Comparison of ENCODE assay signal across 21 mouse cellular contexts in genomic region chr8:124463111-124463510, GRCm38 (mm10). TPM values are rescaled to one million over a fixed set of nuclear protein-coding genes. Genes with fewer than 3 reads are reported as not detected.
DNase-seq lines count a peak whose midpoint lies in the region; TF ChIP-seq lines count a peak whose summit lies in the region.
"Had no signal": no experiment of that assay in that cellular context is flagged by ENCODE, and none has a peak within 500 bp of the region (broad histone marks: within the 10 kb centered on the region; RNA-seq: fewer than 3 reads in every experiment).

No protein-coding gene starts in this region.

- peak overlapping the region; percentile 51; the same call in 1 of the 2 replicates for H3K27ac ChIP-seq in layer of hippocampus, adult 2 months
- H3K27ac ChIP-seq: forebrain, embryonic 15.5 days; limb, embryonic 13.5 days; liver, embryonic 15.5 days; neural tube, embryonic 13.5 days; stomach, postnatal 0 days had no signal

- no peak overlapping the region for H3K4me3 ChIP-seq in layer of hippocampus, adult 2 months
- H3K4me3 ChIP-seq: erythroblast, embryonic 14.5 days; forebrain, embryonic 15.5 days; limb, embryonic 13.5 days; liver, embryonic 15.5 days; megakaryocyte, embryonic 14.5 days; neural tube, embryonic 13.5 days had no signal

- peak; percentile 26; the same call in 1 of the 2 replicates for TF ChIP-seq CTCF in layer of hippocampus, adult 2 months (conservative IDR thresholded peaks at IDR 0.05)

- DNase-seq in embryo, embryonic 11 days, result peak; percentile 10
- DNase-seq in embryo, embryonic 10.5 days (ENCODE audit: low spot score), result no peak
- DNase-seq in layer of hippocampus, adult 2 months (ENCODE audit: low spot score in 2 of 2), result no peak
- no peak for DNase-seq in layer of hippocampus, postnatal 25 days (ENCODE audit: extremely low spot score in 1 of 2, low spot score in 1 of 2)
- DNase-seq in right cerebral cortex, postnatal 10 days (ENCODE audit: low spot score in 2 of 2), result peak; percentile 57 to 67
- no peak for DNase-seq in right cerebral cortex, postnatal 14 days
- DNase-seq in spleen, postnatal 4 days (ENCODE audit: low spot score in 2 of 2), result no peak
- DNase-seq in layer of hippocampus, postnatal 14 days (ENCODE audit: low spot score in 2 of 2), result no peak
- DNase-seq: adrenal gland, adult 2 months; cerebellum, adult 18-20 months; heart, postnatal 36 days; kidney, adult 2 months; kidney, postnatal 25 days; lung, postnatal 10 days had no signal

RNA-seq across cellular contexts. Expression of gene Pgbd5, which starts 23.7 kb away (rescaled TPM):
- total RNA-seq in layer of hippocampus, adult 2 months (2021), result 100 to 1,000 TPM; 291 to 304 TPM
- total RNA-seq in layer of hippocampus, postnatal 25 days (2021), result 100 to 1,000 TPM; 261 to 272 TPM
- 100 to 1,000 TPM; 186 to 191 TPM for total RNA-seq in layer of hippocampus, postnatal 14 days (2021)

RNA-seq across cellular contexts. Expression of gene Cog2, which starts 57.5 kb away (rescaled TPM):
- 10 to 100 TPM; 45.3 to 49.0 TPM for total RNA-seq in layer of hippocampus, adult 2 months (2021)
- 10 to 100 TPM; 37.2 to 48.5 TPM for total RNA-seq in layer of hippocampus, postnatal 25 days (2021)
- total RNA-seq in layer of hippocampus, postnatal 14 days (2021), result 10 to 100 TPM; 33.7 to 38.2 TPM

Comparison
In these comparisons a context has a peak if more than half of its experiments do, and no peak if none do; other contexts are left out.
1. DNase-seq: peak in embryo, embryonic 11 days (single experiment) and right cerebral cortex, postnatal 10 days (2 of 2); none in embryo, embryonic 10.5 days (single experiment), layer of hippocampus, adult 2 months (0 of 2), layer of hippocampus, postnatal 25 days (0 of 2), right cerebral cortex, postnatal 14 days (single experiment), spleen, postnatal 4 days (0 of 2) and layer of hippocampus, postnatal 14 days (0 of 2).